Mouse (Mus musculus) hindbrain, embryonic 14.5 days (tissue): Measurements from ENCODE around the gene Uqcrfs1. TPM values are rescaled to one million over a fixed set of nuclear protein-coding genes. Genes with fewer than 3 reads are reported as not detected.

Source experiments
- ATAC-seq: fragments of 200-750 bp; cut with Nextera tagmentation; 2 replicates; pipeline ENCODE4 v1.8.0; 2017; ENCODE audit warnings: moderate number of reproducible peaks, mild to moderate bottlenecking, moderate TSS enrichment, moderate library complexity; ENCODE audit not compliant: low FRiP score
- DNase-seq: peaks from one replicate; pipeline ENCODE4 v3.0.0-alpha.2; 2015; ENCODE audit warnings: low spot score
- H3K27ac ChIP-seq: fragments of 300-500 bp; sonication (generic); 2 replicates; pipeline ENCODE4 v1.5.1; 2014; ENCODE audit warnings: mild to moderate bottlenecking, moderate library complexity
- H3K27me3 ChIP-seq: fragments of 300-500 bp; sonication (generic); 2 replicates; pipeline ENCODE4 v1.6.1; 2014; ENCODE audit warnings: mild to moderate bottlenecking, low read length, mixed read lengths; ENCODE audit not compliant: control insufficient read depth, insufficient read depth
- H3K36me3 ChIP-seq: fragments of 300-500 bp; sonication (generic); replicated peaks from 2 replicates; pipeline ENCODE4 v1.6.1; 2014; ENCODE audit not compliant: control insufficient read depth, insufficient read depth
- H3K4me1 ChIP-seq: fragments of 300-500 bp; sonication (generic); replicated peaks from 2 replicates; pipeline ENCODE4 v1.6.1; 2014; ENCODE audit warnings: antibody characterized with exemption, low read length, mixed read lengths; ENCODE audit not compliant: control insufficient read depth, insufficient read depth
- H3K4me2 ChIP-seq: fragments of 300-500 bp; sonication (generic); replicated peaks from 2 replicates; pipeline ENCODE4 v1.6.1; 2014; ENCODE audit warnings: mild to moderate bottlenecking, moderate library complexity
- H3K4me3 ChIP-seq: fragments of 300-500 bp; sonication (generic); replicated peaks from 2 replicates; pipeline ENCODE4 v1.5.1; 2014; ENCODE audit warnings: mild to moderate bottlenecking, low read length
- H3K9ac ChIP-seq: fragments of 300-500 bp; sonication (generic); 2 replicates; pipeline ENCODE4 v1.6.1; 2014
- H3K9me3 ChIP-seq: fragments of 300-500 bp; sonication (generic); 2 replicates; pipeline ENCODE4 v1.6.1; 2016; ENCODE audit warnings: low read length; ENCODE audit not compliant: control insufficient read depth
- WGBS: fragments of 180-500 bp; shearing (Covaris S2); extraction: QIAGEN DNeasy Blood & Tissue Kit; methylation state at CpG from one replicate; pipeline ENCODE4 v1.1.7; 2014; 5-methylcytosine and 5-hydroxymethylcytosine counted together
- polyA plus RNA-seq: library from polyadenylated mRNA; unstranded; fragments of >200 nt; fragmentation: Nextera tagmentation; extraction: Ambion mirVana; gene quantifications from 2 replicates; pipeline ENCODE4 v1.2.1, GENCODE M21; 2014

The Uqcrfs1 gene
- polyA plus RNA-seq, 1 experiment from 2014 or later: 319 TPM

- Histone ChIP-seq H3K36me3 (no peaks in the 10 kb centered on the region), H3K4me3 (no peak overlapping the region), H3K4me2 (no peak overlapping the region), H3K27me3 (no peaks in the 10 kb centered on the region), H3K4me1 (no peaks in the 10 kb centered on the region), H3K27ac (no peak overlapping the region), H3K9me3 (no peaks in the 10 kb centered on the region), H3K9ac (no peak overlapping the region)
- DNase-seq: no peak
- ATAC-seq: no peak
- 79% methylated on average over 16 of the region's 16 CpGs for WGBS
Measured at GRCm38 (mm10) chr13:30521282-30521902, 23.8 kb downstream of the Uqcrfs1 start.

DNA sequence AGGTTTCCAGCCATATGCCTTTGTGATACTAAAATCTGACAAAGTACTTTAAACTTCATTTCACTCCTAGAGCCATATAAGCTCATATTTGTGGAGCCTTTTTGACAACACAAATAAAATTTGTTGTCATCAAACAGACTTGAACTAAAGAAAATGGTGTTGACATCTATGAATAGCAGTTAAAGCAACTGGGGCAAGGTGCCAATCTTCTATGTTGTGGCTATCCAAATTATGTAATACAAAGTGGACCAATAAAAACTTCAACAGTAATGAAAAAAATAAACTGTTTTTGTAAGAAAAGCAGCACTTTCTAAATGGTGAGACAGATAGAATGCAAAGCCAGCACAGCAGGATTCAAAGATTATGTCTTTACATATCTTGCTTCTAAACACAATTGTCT, 27.0 kb downstream of the Uqcrfs1 start:
- DNase-seq: no peak
- Histone ChIP-seq H3K9ac (no peak overlapping the region), H3K4me1 (no peaks in the 10 kb centered on the region), H3K27me3 (no peaks in the 10 kb centered on the region), H3K9me3 (no peaks in the 10 kb centered on the region), H3K4me3 (no peak overlapping the region), H3K36me3 (no peaks in the 10 kb centered on the region), H3K4me2 (no peak overlapping the region), H3K27ac (no peak overlapping the region)
- ATAC-seq: no peak

DNA sequence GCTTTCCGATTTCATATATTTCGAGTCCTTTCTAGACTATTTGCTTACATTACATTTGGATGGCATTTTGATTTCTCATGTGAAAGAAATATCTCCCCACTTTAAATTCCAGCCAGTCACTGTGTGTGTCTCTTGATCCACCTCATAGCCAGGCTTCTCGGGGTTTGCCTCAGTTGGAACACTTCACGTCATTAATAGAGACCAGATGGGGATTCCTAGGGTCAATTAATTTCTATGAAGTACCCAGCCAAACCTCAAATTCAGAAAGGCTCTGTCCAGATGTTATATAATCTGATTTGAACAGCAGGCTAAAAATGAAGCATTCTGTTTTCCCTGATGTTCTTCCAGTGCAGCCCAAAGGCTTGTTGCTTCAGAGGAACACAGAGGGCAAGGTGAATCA, 37.5 kb downstream of the Uqcrfs1 start:
- Histone ChIP-seq H3K27me3 (no peaks in the 10 kb centered on the region), H3K27ac (no peak overlapping the region), H3K9ac (no peak overlapping the region), H3K36me3 (no peaks in the 10 kb centered on the region), H3K4me1 (no peaks in the 10 kb centered on the region), H3K4me3 (no peak overlapping the region), H3K4me2 (no peak overlapping the region), H3K9me3 (no peaks in the 10 kb centered on the region)
- 70% methylated on average over 4 of the region's 4 CpGs for WGBS
- ATAC-seq: no peak
- no peak for DNase-seq

GRCm38 (mm10) chr13:30501860-30502395, 43.2 kb downstream of the Uqcrfs1 start:
- no peaks in the 10 kb centered on the region for H3K9me3 ChIP-seq
- H3K27me3 ChIP-seq: no peaks in the 10 kb centered on the region
- 36% methylated on average over 7 of the region's 7 CpGs for WGBS
- no peak overlapping the region for H3K27ac ChIP-seq
- no peak for ATAC-seq
- H3K36me3 ChIP-seq: no peaks in the 10 kb centered on the region
- no peak overlapping the region for H3K4me2 ChIP-seq
- H3K4me3 ChIP-seq: no peak overlapping the region
- H3K4me1 ChIP-seq: no peaks in the 10 kb centered on the region
- peak; percentile 62 for DNase-seq
- no peak overlapping the region for H3K9ac ChIP-seq

Other genes starting within 250 kb of the Uqcrfs1 start
- gene Agtr1a, start 208.9 kb downstream of the Uqcrfs1 start, polyA plus RNA-seq: 1.6 and 2.0 TPM in 2 replicates
- 33.1 and 34.9 TPM in 2 replicates for gene Dusp22, start 114.6 kb upstream of the Uqcrfs1 start, polyA plus RNA-seq
- gene Irf4, start 203.9 kb upstream of the Uqcrfs1 start, polyA plus RNA-seq: 0.08 and 0.25 TPM in 2 replicates